Mouse (Mus musculus) megakaryocyte progenitor cell, adult 5-6 weeks (primary cell): ENCODE measurements around the gene Trim69. TPM values are rescaled to one million over a fixed set of nuclear protein-coding genes. Genes with fewer than 3 reads are reported as not detected.

Experiments
- ATAC-seq: replicated peaks from 2 replicates; pipeline ENCODE4 v1.8.0; 2016; ENCODE audit warnings: mild to moderate bottlenecking, moderate TSS enrichment, inconsistent platforms; ENCODE audit not compliant: poor library complexity
- total RNA-seq, 2 experiments: library from RNA; stranded (forward) in 1 of 2; stranded (reverse) in 1 of 2; fragments of 157-497, 149-512 nt in 1 of 2; fragments of 200-1000 nt in 1 of 2; gene quantifications; 2 replicates each; pipeline versions ENCODE4 v1.2.3 to v1.2.4; 2015 to 2017

Trim69 gene
- total RNA-seq, 2 experiments from 2014 or later, result not detected

DNA sequence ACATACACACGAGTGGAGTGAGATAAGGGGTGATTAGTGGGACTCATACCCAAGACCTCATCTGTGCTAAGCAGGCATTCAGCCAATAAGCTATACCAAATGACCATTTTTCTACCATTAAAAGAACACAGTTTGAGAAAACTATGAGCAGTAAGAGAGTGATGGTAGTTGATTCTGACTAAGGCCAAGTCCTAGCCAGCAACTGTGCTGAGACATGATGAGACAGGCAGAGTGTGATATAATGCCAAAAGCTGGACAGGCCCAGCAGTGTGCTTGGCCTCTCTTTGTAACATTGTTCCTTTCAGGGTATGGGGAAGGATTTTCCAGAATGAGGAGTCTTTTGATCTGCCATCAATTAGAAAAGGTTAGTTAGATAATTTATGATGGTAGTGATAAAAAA lies 41.0 kb downstream of the Trim69 start:
- no peak for ATAC-seq

DNA sequence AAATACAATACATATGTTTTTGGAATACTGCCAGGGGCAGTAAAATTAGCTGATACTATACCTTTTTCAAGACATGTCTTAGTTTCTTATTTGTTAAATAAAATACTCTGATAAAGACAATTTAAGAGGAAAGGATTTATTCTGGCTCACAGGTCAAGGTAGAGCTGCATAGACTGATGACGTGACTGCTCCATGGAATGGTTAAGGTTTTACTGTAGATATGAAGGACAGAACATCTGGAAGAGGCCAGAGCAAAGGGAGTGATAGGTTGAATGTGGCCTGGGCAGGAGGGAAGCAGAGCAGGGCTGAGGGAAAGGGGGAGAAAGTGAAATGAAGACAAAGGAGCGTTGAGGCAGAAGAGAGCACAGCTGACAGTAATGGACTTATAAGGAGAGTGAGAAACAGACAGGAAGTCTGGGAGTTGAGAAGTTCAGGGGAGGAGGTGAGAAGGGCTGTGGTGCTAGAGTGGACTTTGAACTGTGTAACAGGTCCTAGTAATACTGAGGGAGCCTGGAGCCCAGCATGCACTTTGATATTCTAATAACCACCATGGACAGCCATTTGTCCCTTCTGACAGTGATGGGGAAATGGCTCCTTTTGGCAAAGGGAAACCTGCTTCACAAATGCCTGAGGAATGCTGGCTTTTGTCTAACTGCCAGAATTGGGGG lies 46.1 kb downstream of the Trim69 start:
- no peak for ATAC-seq

DNA sequence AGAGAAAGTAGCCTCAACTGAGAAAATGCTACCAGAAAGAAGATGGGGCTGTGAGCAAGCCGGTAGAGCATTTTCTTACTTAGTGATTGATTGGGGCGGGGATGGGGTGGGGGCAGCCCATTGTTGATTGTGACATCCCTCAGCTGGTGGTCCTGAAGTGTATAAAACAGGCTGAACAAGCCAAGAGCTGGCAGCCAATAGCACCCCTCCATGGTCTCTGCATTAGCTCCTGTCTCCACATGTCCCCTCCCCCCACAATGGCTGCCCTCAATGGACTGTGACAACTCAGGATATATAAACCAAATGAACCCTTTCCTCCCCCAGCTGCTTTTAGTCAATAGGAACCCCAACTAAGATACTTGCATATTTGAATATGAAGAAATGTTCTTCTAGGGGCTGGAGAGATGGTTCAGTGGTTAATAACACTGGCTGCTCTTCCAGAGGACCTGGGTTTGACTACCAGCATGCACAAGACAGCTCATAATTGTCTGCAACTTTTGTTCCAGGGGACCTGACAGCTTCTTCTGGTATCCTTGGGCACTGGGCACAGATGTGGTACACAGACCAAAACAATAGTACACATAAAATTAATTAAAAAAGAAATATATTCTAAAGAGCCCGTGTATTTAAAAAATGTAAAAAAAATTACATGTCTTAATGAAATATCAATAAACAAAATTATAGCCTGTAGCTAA lies 50.2 kb downstream of the Trim69 start:
- no peak for ATAC-seq

DNA sequence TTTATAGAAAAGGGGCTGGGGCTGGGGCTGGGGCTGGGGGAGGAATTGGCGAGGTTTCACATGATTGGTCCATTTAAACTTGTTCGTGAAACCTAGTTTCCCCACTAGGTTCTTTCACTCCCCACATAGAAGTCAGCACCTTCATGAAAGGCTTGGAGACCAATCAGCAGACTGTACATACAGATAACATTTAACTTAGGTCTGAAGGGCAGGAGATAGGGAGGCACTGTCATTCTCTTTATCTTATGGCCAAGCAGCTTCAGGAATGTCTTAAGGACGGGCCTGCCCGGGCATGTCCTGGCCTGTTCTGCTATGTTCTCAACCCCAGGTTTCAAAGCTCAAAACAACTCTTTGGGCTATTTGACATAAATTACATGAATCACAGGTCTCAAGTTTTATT lies 56.6 kb downstream of the Trim69 start:
- ATAC-seq, result peak; percentile 87

DNA sequence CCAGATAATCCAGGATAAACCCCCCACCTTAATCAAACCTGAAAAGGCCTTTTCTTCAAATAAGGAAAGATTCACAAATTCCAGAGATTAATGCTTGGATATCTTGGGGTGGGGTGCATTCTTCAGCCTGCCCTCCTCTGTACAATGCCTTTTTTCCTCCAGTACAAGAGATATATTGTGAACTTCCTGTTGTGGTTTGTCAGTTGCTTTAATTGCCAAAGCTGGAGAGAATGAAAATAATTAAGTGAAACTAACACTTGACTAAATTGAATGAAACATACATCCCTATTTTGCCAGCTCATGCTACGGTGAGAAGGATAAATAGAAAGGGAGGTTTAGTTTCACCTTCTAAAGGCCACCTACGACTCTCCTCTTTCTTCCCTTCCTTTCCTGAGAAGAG lies 57.7 kb downstream of the Trim69 start:
- peak; percentile 30 for ATAC-seq

- ATAC-seq, result no peak
Observed at GRCm38 (mm10) chr2:122221378-122221777, 60.9 kb downstream of the Trim69 start.

DNA sequence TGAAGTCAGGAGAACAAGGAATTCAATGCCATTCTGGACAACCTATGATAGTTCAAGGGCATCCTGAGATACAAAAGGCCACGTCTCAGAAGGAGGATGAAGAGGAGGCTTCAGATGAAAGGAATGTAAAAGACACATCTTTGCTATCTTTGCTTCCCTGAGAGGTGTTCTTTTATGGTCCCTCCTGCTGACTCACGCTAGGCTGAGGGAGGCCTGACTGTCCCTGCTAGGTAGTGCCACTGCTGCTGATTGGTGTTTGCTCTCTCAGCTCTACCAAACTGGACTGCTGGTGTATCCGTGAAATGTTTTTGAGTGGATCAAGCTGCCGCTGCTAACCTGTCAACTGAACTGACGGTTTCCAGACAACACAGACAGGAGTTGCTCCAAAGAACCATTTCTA lies 61.3 kb downstream of the Trim69 start:
- ATAC-seq, result no peak

- ATAC-seq, result peak; percentile 45
Observed at GRCm38 (mm10) chr2:122222272-122222671, 61.8 kb downstream of the Trim69 start.

- peak; percentile 45; the same call in 1 of the 2 replicates for ATAC-seq
Observed at GRCm38 (mm10) chr2:122223654-122224053, 63.2 kb downstream of the Trim69 start.

Other genes with a start within 250 kb of the Trim69 start
- 47.7 and 57.0 TPM in 2 replicates for gene Ctdspl2, start 204.7 kb upstream of the Trim69 start, total RNA-seq (2015)
- 60.0 and 79.7 TPM in 2 replicates for gene Ctdspl2, start 204.7 kb upstream of the Trim69 start, total RNA-seq (2017)
- 0.20 and 0.42 TPM in 2 replicates for gene Mageb3, start 204.6 kb upstream of the Trim69 start, total RNA-seq (2015)
- 0.81 and 0.87 TPM in 2 replicates for gene Mageb3, start 204.6 kb upstream of the Trim69 start, total RNA-seq (2017)
- gene Eif3j1, start 132.2 kb upstream of the Trim69 start, total RNA-seq (2015), result 33.0 and 33.2 TPM in 2 replicates
- gene Eif3j1, start 132.2 kb upstream of the Trim69 start, total RNA-seq (2017), result 29.2 and 29.4 TPM in 2 replicates
- gene Spg11, start 42.3 kb upstream of the Trim69 start, total RNA-seq (2015), result 8.9 and 10.5 TPM in 2 replicates
- 11.3 and 13.4 TPM in 2 replicates for gene Spg11, start 42.3 kb upstream of the Trim69 start, total RNA-seq (2017)
- gene B2m, start 13.0 kb upstream of the Trim69 start, total RNA-seq (2015), result 3,812 and 4,089 TPM in 2 replicates
- 1,717 and 2,014 TPM in 2 replicates for gene B2m, start 13.0 kb upstream of the Trim69 start, total RNA-seq (2017)
- gene Patl2, start 25.5 kb downstream of the Trim69 start, total RNA-seq (2015), result 0.05 TPM in 1 of 2 replicates, not detected in the other
- 0.07 TPM in 1 of 2 replicates, not detected in the other for gene Patl2, start 25.5 kb downstream of the Trim69 start, total RNA-seq (2017)
- gene Terb2, start 25.6 kb downstream of the Trim69 start, total RNA-seq (2015), result not detected in 2 replicates
- not detected in 2 replicates for gene Terb2, start 25.6 kb downstream of the Trim69 start, total RNA-seq (2017)
- gene Sord, start 74.0 kb downstream of the Trim69 start, total RNA-seq (2015), result 56.2 and 64.7 TPM in 2 replicates
- gene Sord, start 74.0 kb downstream of the Trim69 start, total RNA-seq (2017), result 64.8 and 71.9 TPM in 2 replicates
- not detected in 2 replicates for gene Duox2, start 137.7 kb downstream of the Trim69 start, total RNA-seq (2015)
- not detected in 2 replicates for gene Duox2, start 137.7 kb downstream of the Trim69 start, total RNA-seq (2017)
- gene Duoxa2, start 138.2 kb downstream of the Trim69 start, total RNA-seq (2015), result not detected in 2 replicates
- not detected in 2 replicates for gene Duoxa2, start 138.2 kb downstream of the Trim69 start, total RNA-seq (2017)
- not detected in 2 replicates for gene Duoxa1, start 153.0 kb downstream of the Trim69 start, total RNA-seq (2015)
- not detected in 2 replicates for gene Duoxa1, start 153.0 kb downstream of the Trim69 start, total RNA-seq (2017)
- not detected in 2 replicates for gene Duox1, start 155.0 kb downstream of the Trim69 start, total RNA-seq (2015)
- not detected in 2 replicates for gene Duox1, start 155.0 kb downstream of the Trim69 start, total RNA-seq (2017)
- 2.2 and 3.7 TPM in 2 replicates for gene Shf, start 208.5 kb downstream of the Trim69 start, total RNA-seq (2015)
- 2.1 and 2.4 TPM in 2 replicates for gene Shf, start 208.5 kb downstream of the Trim69 start, total RNA-seq (2017)